Mouse (Mus musculus) lung, postnatal 0 days (tissue): ENCODE measurements around the gene Cnst. TPM values are rescaled to one million over a fixed set of nuclear protein-coding genes. Genes with fewer than 3 reads are reported as not detected.

Source experiments
- ATAC-seq: fragments of 200-750 bp; cut with Nextera tagmentation; 2 replicates; pipeline ENCODE4 v1.8.0; 2017; ENCODE audit warnings: moderate library complexity
- DNase-seq: peaks from one replicate; pipeline ENCODE4 v3.0.0-alpha.2; 2016; ENCODE audit warnings: low spot score
- H3K27ac ChIP-seq: fragments of 300-500 bp; sonication (generic); 2 replicates; pipeline ENCODE4 v1.5.1; 2014; ENCODE audit warnings: antibody characterized with exemption, mild to moderate bottlenecking, low read length, mixed read lengths
- H3K27me3 ChIP-seq: fragments of 300-500 bp; sonication (generic); replicated peaks from 2 replicates; pipeline ENCODE4 v1.6.1; 2014; ENCODE audit warnings: low read length, mixed read lengths; ENCODE audit not compliant: insufficient read depth
- H3K36me3 ChIP-seq: fragments of 300-500 bp; sonication (generic); 2 replicates; pipeline ENCODE4 v1.6.1; 2014; ENCODE audit warnings: low read length, mixed read lengths; ENCODE audit not compliant: insufficient read depth
- H3K4me1 ChIP-seq: fragments of 300-500 bp; sonication (generic); 2 replicates; pipeline ENCODE4 v1.6.1; 2014; ENCODE audit warnings: antibody characterized with exemption, low read depth, low read length, mixed read lengths; ENCODE audit not compliant: insufficient read depth
- H3K4me2 ChIP-seq: fragments of 300-500 bp; sonication (generic); replicated peaks from 2 replicates; pipeline ENCODE4 v1.6.1; 2014; ENCODE audit warnings: low read depth, mild to moderate bottlenecking, low read length, moderate library complexity, mixed read lengths
- H3K4me3 ChIP-seq: fragments of 300-500 bp; sonication (generic); 2 replicates; pipeline ENCODE4 v1.5.1; 2014; ENCODE audit warnings: low read depth, low read length
- H3K9ac ChIP-seq: fragments of 300-500 bp; sonication (generic); replicated peaks from 2 replicates; pipeline ENCODE4 v1.6.1; 2014; ENCODE audit warnings: low read depth, mild to moderate bottlenecking
- H3K9me3 ChIP-seq: fragments of 300-500 bp; sonication (generic); 2 replicates; pipeline ENCODE4 v1.6.1; 2016; ENCODE audit warnings: low read length, mixed read lengths
- CTCF ChIP-seq: IDR thresholded peaks from 2 replicates; pipeline ENCODE4 v1.5.1; 2016; ENCODE audit warnings: antibody characterized with exemption, mild to moderate bottlenecking
- EP300 ChIP-seq: IDR thresholded peaks from 2 replicates; pipeline ENCODE4 v1.6.1; 2016; ENCODE audit warnings: antibody characterized with exemption, mild to moderate bottlenecking, control low read depth
- WGBS: fragments of 180-500 bp; shearing (Covaris S2); extraction: QIAGEN DNeasy Blood & Tissue Kit; methylation state at CpG from one replicate; pipeline ENCODE4 v1.1.7; 2014; 5-methylcytosine and 5-hydroxymethylcytosine counted together
- polyA plus RNA-seq: library from polyadenylated mRNA; unstranded; fragments of >200 nt; fragmentation: Nextera tagmentation; extraction: Ambion mirVana; gene quantifications from 2 replicates; pipeline ENCODE4 v1.2.1, GENCODE M21; 2015

Gene Cnst
- polyA plus RNA-seq, 1 experiment from 2014 or later = 16.8 TPM

DNA sequence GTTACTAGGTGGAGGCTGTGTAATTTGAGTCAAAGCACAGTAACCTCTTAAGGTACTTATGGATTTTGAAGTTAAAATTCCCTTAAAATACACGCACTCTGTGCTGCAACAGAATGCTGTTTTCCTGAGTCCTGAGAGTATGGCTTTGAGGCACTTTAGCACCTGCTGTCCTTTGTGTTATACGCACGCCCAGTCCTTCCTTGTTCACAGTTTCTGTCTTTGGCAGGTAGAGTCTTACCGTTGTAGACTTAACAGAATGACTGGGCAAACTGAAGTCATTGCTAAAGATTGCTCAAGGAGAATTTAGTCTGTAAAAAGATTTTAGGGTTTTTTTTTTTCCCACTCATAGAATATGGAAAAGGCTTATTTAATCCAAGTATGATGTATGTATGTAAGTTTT is 5.8 kb downstream of the Cnst start:
- ATAC-seq (peak; percentile 32; the same call in 1 of the 2 replicates), DNase-seq (peak; percentile 75)
- H3K9me3 ChIP-seq = no peaks in the 10 kb centered on the region
- peaks cover 12% of the 10 kb centered on the region; the same call in 1 of the 2 replicates for H3K4me1 ChIP-seq
- no peak overlapping the region for H3K4me2 ChIP-seq
- H3K9ac ChIP-seq = no peak overlapping the region
- H3K27me3 ChIP-seq = no peaks in the 10 kb centered on the region
- WGBS = 65% methylated on average over 4 of the region's 4 CpGs
- peak overlapping the region; percentile 76 for H3K27ac ChIP-seq
- no peak for TF ChIP-seq EP300
- no peak for TF ChIP-seq CTCF
- H3K4me3 ChIP-seq = no peak overlapping the region
- H3K36me3 ChIP-seq = no peaks in the 10 kb centered on the region

DNA sequence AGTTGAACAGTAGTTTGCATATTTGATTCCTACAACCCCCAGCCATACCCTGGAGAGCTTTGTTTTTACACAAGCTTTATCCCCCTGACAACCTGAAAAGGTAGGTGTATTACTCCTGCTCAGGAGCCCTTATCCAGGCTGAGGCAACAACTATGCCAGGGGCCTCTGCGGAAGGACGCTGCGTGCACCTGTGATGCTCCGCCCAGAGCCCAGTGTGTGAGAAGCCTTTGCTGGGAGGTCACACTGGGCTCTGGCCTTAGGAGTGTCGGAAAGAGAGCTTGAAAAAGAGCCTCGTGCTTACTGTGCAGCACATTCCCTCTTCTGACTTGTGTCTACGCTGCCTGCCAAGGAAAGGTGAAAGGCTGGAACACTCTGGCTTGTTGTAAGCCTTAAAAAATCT is 6.6 kb downstream of the Cnst start:
- H3K9ac ChIP-seq = no peak overlapping the region
- H3K36me3 ChIP-seq = no peaks in the 10 kb centered on the region
- TF ChIP-seq CTCF = no peak
- TF ChIP-seq EP300 = no peak
- peaks cover 10% of the 10 kb centered on the region; the same call in 1 of the 2 replicates for H3K4me1 ChIP-seq
- peak; percentile 85 for ATAC-seq
- no peaks in the 10 kb centered on the region for H3K9me3 ChIP-seq
- peak; percentile 86 for DNase-seq
- H3K4me2 ChIP-seq = no peak overlapping the region
- peak overlapping the region; percentile 76 for H3K27ac ChIP-seq
- H3K27me3 ChIP-seq = no peaks in the 10 kb centered on the region
- H3K4me3 ChIP-seq = no peak overlapping the region
- WGBS = 39% methylated on average over 7 of the region's 7 CpGs

- Histone ChIP-seq H3K27me3 (no peaks in the 10 kb centered on the region), H3K4me3 (no peak overlapping the region), H3K4me2 (no peak overlapping the region), H3K9ac (no peak overlapping the region), H3K9me3 (no peaks in the 10 kb centered on the region), H3K27ac (peak overlapping the region; percentile 76), H3K36me3 (no peaks in the 10 kb centered on the region), H3K4me1 (peaks cover 10% of the 10 kb centered on the region; the same call in 1 of the 2 replicates)
- ATAC-seq (no peak), DNase-seq (no peak)
- TF ChIP-seq CTCF (no peak), EP300 (no peak)
- WGBS = 43% methylated on average over 5 of the region's 5 CpGs
These were observed 7.2 kb downstream of the Cnst start for GRCm38 (mm10) chr1:179553197-179553948.

DNA sequence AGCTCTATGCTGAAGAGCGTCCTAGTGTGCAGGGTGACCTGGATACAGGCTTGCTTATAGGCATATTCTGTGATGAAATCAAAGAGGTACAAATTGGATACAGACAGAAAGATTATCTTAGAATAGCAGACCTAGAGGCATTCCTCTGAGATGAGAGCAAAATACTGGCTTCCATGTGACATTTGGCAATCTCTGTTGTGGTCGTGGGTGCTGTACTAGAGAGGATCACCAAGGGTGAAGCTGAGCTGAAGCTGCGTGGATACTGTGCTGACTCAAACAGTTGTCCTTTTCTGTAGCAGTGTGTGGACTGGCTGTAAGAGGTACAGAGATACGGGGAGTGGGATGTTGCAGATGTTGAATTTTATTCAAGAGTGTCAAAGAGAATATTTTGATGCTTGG is 7.8 kb downstream of the Cnst start:
- H3K27ac ChIP-seq = peak overlapping the region; percentile 52; the same call in 1 of the 2 replicates
- no peaks in the 10 kb centered on the region for H3K9me3 ChIP-seq
- H3K27me3 ChIP-seq = no peaks in the 10 kb centered on the region
- no peak overlapping the region for H3K4me3 ChIP-seq
- DNase-seq (no peak), ATAC-seq (no peak)
- peaks cover 10% of the 10 kb centered on the region; the same call in 1 of the 2 replicates for H3K4me1 ChIP-seq
- whole genome bisulfite sequencing = 68% methylated on average over 4 of the region's 4 CpGs
- TF ChIP-seq CTCF (no peak), EP300 (no peak)
- no peak overlapping the region for H3K4me2 ChIP-seq
- H3K9ac ChIP-seq = no peak overlapping the region
- no peaks in the 10 kb centered on the region for H3K36me3 ChIP-seq

DNA sequence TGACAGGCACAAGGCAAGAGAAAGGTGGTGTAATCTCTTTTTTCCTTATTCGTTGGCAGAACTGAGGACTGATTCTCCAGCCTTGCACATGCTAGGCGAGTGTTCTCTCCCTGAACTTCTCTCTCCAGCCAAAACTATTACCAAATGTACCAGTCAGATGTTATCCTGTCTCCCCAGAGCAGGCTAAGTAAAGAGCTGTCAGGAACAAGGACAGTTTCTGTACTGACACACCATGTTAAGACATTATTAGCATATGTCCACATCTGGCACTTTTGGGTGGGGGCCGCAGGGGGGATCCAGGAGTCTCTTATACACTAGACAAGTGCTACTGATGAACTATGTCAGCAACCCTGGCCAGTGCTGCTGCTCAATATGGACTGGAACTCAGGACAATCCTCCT is 10.8 kb downstream of the Cnst start:
- H3K4me2 ChIP-seq = no peak overlapping the region
- H3K9ac ChIP-seq = no peak overlapping the region
- ATAC-seq (peak; percentile 71), DNase-seq (peak; percentile 87)
- H3K4me1 ChIP-seq = peaks cover 19% of the 10 kb centered on the region
- H3K9me3 ChIP-seq = no peaks in the 10 kb centered on the region
- TF ChIP-seq EP300 (peak; percentile 70), CTCF (no peak)
- H3K36me3 ChIP-seq = no peaks in the 10 kb centered on the region
- no peaks in the 10 kb centered on the region for H3K27me3 ChIP-seq
- WGBS = 62% methylated on average over 3 of the region's 3 CpGs
- H3K4me3 ChIP-seq = no peak overlapping the region
- H3K27ac ChIP-seq = 0 out of 2 replicates have a peak overlapping the region, but pooled peaks have one; percentile 6

DNA sequence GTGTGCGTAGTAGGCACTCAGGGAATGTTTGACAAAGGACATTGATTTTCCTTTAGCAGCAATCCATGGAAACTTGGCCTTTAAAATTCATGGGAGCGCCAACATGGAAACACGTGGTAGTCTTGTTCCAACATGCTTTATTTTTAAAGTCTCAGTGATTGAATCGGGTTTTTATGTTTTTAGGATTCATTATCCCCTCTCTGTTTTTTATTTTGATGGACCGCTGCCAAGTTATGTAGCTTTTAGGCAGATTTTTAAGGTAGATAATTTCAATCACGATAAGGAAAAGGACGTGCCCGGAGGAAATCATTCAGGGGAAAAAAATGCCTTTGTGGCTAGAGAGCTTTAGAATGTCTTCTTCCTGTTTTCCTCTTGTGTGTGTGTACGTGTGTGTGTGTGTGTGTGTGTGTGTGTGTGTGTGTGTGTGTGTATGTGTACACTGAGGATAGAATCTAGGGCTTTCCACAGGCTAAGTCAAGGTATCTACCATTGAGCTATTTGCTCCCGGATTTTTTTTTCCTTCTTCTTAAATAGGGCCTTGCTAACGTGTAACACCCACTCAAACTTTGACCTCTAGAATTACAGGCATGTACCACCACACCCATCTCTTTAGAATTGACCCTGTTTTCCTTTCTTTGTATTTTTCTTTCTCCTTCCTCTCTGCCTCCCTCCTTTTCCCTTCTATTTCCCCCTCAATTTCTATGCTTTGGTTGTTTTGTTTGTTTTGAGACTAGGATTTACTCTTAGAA is 13.4 kb downstream of the Cnst start:
- no peak overlapping the region for H3K9ac ChIP-seq
- ATAC-seq (no peak), DNase-seq (no peak)
- no peak for TF ChIP-seq CTCF
- 0 out of 2 replicates have a peak, but pooled peaks have one; percentile 6 for TF ChIP-seq EP300
- no peaks in the 10 kb centered on the region for H3K27me3 ChIP-seq
- no peak overlapping the region for H3K4me3 ChIP-seq
- H3K27ac ChIP-seq = peak overlapping the region; percentile 60; the same call in 1 of the 2 replicates
- no peaks in the 10 kb centered on the region for H3K9me3 ChIP-seq
- peaks cover 16% of the 10 kb centered on the region for H3K4me1 ChIP-seq
- 49% methylated on average over 11 of the region's 11 CpGs for WGBS
- H3K36me3 ChIP-seq = no peaks in the 10 kb centered on the region
- no peak overlapping the region for H3K4me2 ChIP-seq
